Mouse (Mus musculus) hindbrain, postnatal 0 days (tissue): ENCODE results near the gene Arhgap45. TPM values are rescaled to one million over a fixed set of nuclear protein-coding genes. Genes with fewer than 3 reads are reported as not detected.

Experiments
- ATAC-seq: fragments of 200-750 bp; cut with Nextera tagmentation; 2 replicates; pipeline ENCODE4 v1.8.0; 2017; ENCODE audit warnings: mild to moderate bottlenecking, moderate TSS enrichment, moderate library complexity
- DNase-seq: peaks from one replicate; pipeline ENCODE4 v3.0.0-alpha.2; 2015; ENCODE audit warnings: low spot score
- H3K27ac ChIP-seq: fragments of 300-500 bp; sonication (generic); 2 replicates; pipeline ENCODE4 v1.5.1; 2014; ENCODE audit warnings: mild to moderate bottlenecking
- H3K27me3 ChIP-seq: fragments of 300-500 bp; sonication (generic); 2 replicates; pipeline ENCODE4 v1.6.1; 2014; ENCODE audit warnings: low read length, mixed read lengths; ENCODE audit not compliant: insufficient read depth
- H3K36me3 ChIP-seq: fragments of 300-500 bp; sonication (generic); 2 replicates; pipeline ENCODE4 v1.6.1; 2014; ENCODE audit warnings: low read length, mixed read lengths; ENCODE audit not compliant: insufficient read depth
- H3K4me1 ChIP-seq: fragments of 300-500 bp; sonication (generic); 2 replicates; pipeline ENCODE4 v1.6.1; 2014; ENCODE audit warnings: antibody characterized with exemption, low read length, mixed read lengths; ENCODE audit not compliant: insufficient read depth
- H3K4me2 ChIP-seq: fragments of 300-500 bp; sonication (generic); 2 replicates; pipeline ENCODE4 v1.6.1; 2014; ENCODE audit warnings: low read depth, mild to moderate bottlenecking, low read length, moderate library complexity, mixed read lengths
- H3K4me3 ChIP-seq: fragments of 300-500 bp; sonication (generic); 2 replicates; pipeline ENCODE4 v1.5.1; 2014; ENCODE audit warnings: low read length
- H3K9ac ChIP-seq: fragments of 300-500 bp; sonication (generic); replicated peaks from 2 replicates; pipeline ENCODE4 v1.6.1; 2014; ENCODE audit warnings: mild to moderate bottlenecking, low read length, moderate library complexity, mixed read lengths
- H3K9me3 ChIP-seq: fragments of 300-500 bp; sonication (generic); 2 replicates; pipeline ENCODE4 v1.6.1; 2016; ENCODE audit warnings: low read length, mixed read lengths
- CTCF ChIP-seq: IDR thresholded peaks from 2 replicates; pipeline ENCODE4 v1.5.1; 2016; ENCODE audit warnings: antibody characterized with exemption, control low read depth, low read depth
- WGBS: fragments of 180-500 bp; shearing (Covaris S2); extraction: QIAGEN DNeasy Blood & Tissue Kit; methylation state at CpG from one replicate; pipeline ENCODE4 v1.1.7; 2014; 5-methylcytosine and 5-hydroxymethylcytosine counted together
- polyA plus RNA-seq: library from polyadenylated mRNA; unstranded; fragments of >200 nt; fragmentation: Nextera tagmentation; extraction: Ambion mirVana; gene quantifications from 2 replicates; pipeline ENCODE4 v1.2.1, GENCODE M21; 2015
- total RNA-seq: library from RNA; depleted of rRNA; stranded (reverse); fragments of >200 nt; gene quantifications from 2 replicates; pipeline ENCODE4 v1.2.3, GENCODE M21; 2014; rRNA removed

Gene Arhgap45
- total and polyA plus RNA-seq, 2 experiments from 2014 or later, result 1.7 to 3.3 TPM

- ATAC-seq (no peak), DNase-seq (no peak)
- Histone ChIP-seq H3K27me3 (no peaks in the 10 kb centered on the region), H3K4me3 (no peak overlapping the region), H3K4me2 (no peak overlapping the region), H3K9ac (no peak overlapping the region), H3K9me3 (no peaks in the 10 kb centered on the region), H3K27ac (no peak overlapping the region), H3K4me1 (no peaks in the 10 kb centered on the region; the same call in 1 of the 2 replicates), H3K36me3 (peaks cover 27% of the 10 kb centered on the region)
- 85% methylated on average over 5 of the region's 5 CpGs for WGBS
- no peak for TF ChIP-seq CTCF
Measured at GRCm38 (mm10) chr10:80077312-80077711, 60.9 kb downstream of the Arhgap45 start.

GRCm38 (mm10) chr10:80078366-80078765 is 61.9 kb downstream of the Arhgap45 start:
- no peak overlapping the region for H3K9ac ChIP-seq
- no peak for TF ChIP-seq CTCF
- peaks cover 36% of the 10 kb centered on the region for H3K36me3 ChIP-seq
- H3K4me2 ChIP-seq, result no peak overlapping the region
- no peak for ATAC-seq
- no peak overlapping the region for H3K4me3 ChIP-seq
- WGBS, result 95% methylated on average over 1 of the region's 1 CpGs
- no peak for DNase-seq
- no peaks in the 10 kb centered on the region; the same call in 1 of the 2 replicates for H3K4me1 ChIP-seq
- no peak overlapping the region for H3K27ac ChIP-seq
- H3K9me3 ChIP-seq, result no peaks in the 10 kb centered on the region
- no peaks in the 10 kb centered on the region for H3K27me3 ChIP-seq

GRCm38 (mm10) chr10:80080396-80081070 is 64.1 kb downstream of the Arhgap45 start:
- Histone ChIP-seq H3K4me2 (no peak overlapping the region), H3K4me1 (no peaks in the 10 kb centered on the region; the same call in 1 of the 2 replicates), H3K4me3 (no peak overlapping the region), H3K27me3 (no peaks in the 10 kb centered on the region), H3K9ac (no peak overlapping the region), H3K9me3 (no peaks in the 10 kb centered on the region), H3K27ac (no peak overlapping the region), H3K36me3 (peaks cover 40% of the 10 kb centered on the region)
- WGBS, result 83% methylated on average over 16 of the region's 16 CpGs
- TF ChIP-seq CTCF, result no peak
- ATAC-seq, result no peak
- no peak for DNase-seq

Other genes with a start within 250 kb of the Arhgap45 start
Only the 30 nearest of the 34 such genes appear.
- gene Prss57, start 225.7 kb upstream of the Arhgap45 start, total RNA-seq, result 0.54 and 1.8 TPM in 2 replicates
- gene Prss57, start 225.7 kb upstream of the Arhgap45 start, polyA plus RNA-seq, result 0.13 and 0.33 TPM in 2 replicates
- 156 and 157 TPM in 2 replicates for gene Palm, start 223.1 kb upstream of the Arhgap45 start, total RNA-seq
- gene Palm, start 223.1 kb upstream of the Arhgap45 start, polyA plus RNA-seq, result 221 and 242 TPM in 2 replicates
- 0.05 and 0.22 TPM in 2 replicates for gene Misp, start 195.7 kb upstream of the Arhgap45 start, total RNA-seq
- 0.33 TPM in 1 of 2 replicates, not detected in the other for gene Misp, start 195.7 kb upstream of the Arhgap45 start, polyA plus RNA-seq
- 166 and 173 TPM in 2 replicates for gene Ptbp1, start 162.2 kb upstream of the Arhgap45 start, total RNA-seq
- gene Ptbp1, start 162.2 kb upstream of the Arhgap45 start, polyA plus RNA-seq, result 58.9 and 65.5 TPM in 2 replicates
- 9.4 and 20.5 TPM in 2 replicates for gene Prtn3, start 142.2 kb upstream of the Arhgap45 start, total RNA-seq
- gene Prtn3, start 142.2 kb upstream of the Arhgap45 start, polyA plus RNA-seq, result 11.6 and 11.8 TPM in 2 replicates
- gene Plppr3, start 142.0 kb upstream of the Arhgap45 start, total RNA-seq, result 487 and 541 TPM in 2 replicates
- 268 and 283 TPM in 2 replicates for gene Plppr3, start 142.0 kb upstream of the Arhgap45 start, polyA plus RNA-seq
- not detected in 2 replicates for gene Elane, start 130.4 kb upstream of the Arhgap45 start, total RNA-seq
- gene Elane, start 130.4 kb upstream of the Arhgap45 start, polyA plus RNA-seq, result 0.24 TPM in 1 of 2 replicates, not detected in the other
- not detected in 2 replicates for gene Cfd, start 125.8 kb upstream of the Arhgap45 start, total RNA-seq
- gene Cfd, start 125.8 kb upstream of the Arhgap45 start, polyA plus RNA-seq, result not detected in 2 replicates
- 71.4 and 82.2 TPM in 2 replicates for gene Med16, start 107.7 kb upstream of the Arhgap45 start, total RNA-seq
- gene Med16, start 107.7 kb upstream of the Arhgap45 start, polyA plus RNA-seq, result 43.2 and 48.4 TPM in 2 replicates
- gene Gm26602, start 105.8 kb upstream of the Arhgap45 start, total RNA-seq, result not detected in 2 replicates
- gene Gm26602, start 105.8 kb upstream of the Arhgap45 start, polyA plus RNA-seq, result 4.9 and 17.2 TPM in 2 replicates
- gene Kiss1r, start 99.7 kb upstream of the Arhgap45 start, total RNA-seq, result 7.7 and 9.4 TPM in 2 replicates
- gene Kiss1r, start 99.7 kb upstream of the Arhgap45 start, polyA plus RNA-seq, result 3.4 and 3.9 TPM in 2 replicates
- 111 and 133 TPM in 2 replicates for gene R3hdm4, start 95.4 kb upstream of the Arhgap45 start, total RNA-seq
- 252 and 267 TPM in 2 replicates for gene R3hdm4, start 95.4 kb upstream of the Arhgap45 start, polyA plus RNA-seq
- gene Arid3a, start 89.6 kb upstream of the Arhgap45 start, total RNA-seq, result 9.7 and 10.1 TPM in 2 replicates
- 2.5 and 2.6 TPM in 2 replicates for gene Arid3a, start 89.6 kb upstream of the Arhgap45 start, polyA plus RNA-seq
- 74.6 and 81.6 TPM in 2 replicates for gene Wdr18, start 56.5 kb upstream of the Arhgap45 start, total RNA-seq
- gene Wdr18, start 56.5 kb upstream of the Arhgap45 start, polyA plus RNA-seq, result 109 TPM in 2 replicates
- gene Grin3b, start 45.9 kb upstream of the Arhgap45 start, total RNA-seq, result 0.68 and 0.97 TPM in 2 replicates
- 0.20 and 0.51 TPM in 2 replicates for gene Grin3b, start 45.9 kb upstream of the Arhgap45 start, polyA plus RNA-seq
- gene Tmem259, start 32.3 kb upstream of the Arhgap45 start, total RNA-seq, result 161 and 179 TPM in 2 replicates
- gene Tmem259, start 32.3 kb upstream of the Arhgap45 start, polyA plus RNA-seq, result 25.6 and 27.1 TPM in 2 replicates
- 17.2 and 17.9 TPM in 2 replicates for gene Cnn2, start 28.1 kb upstream of the Arhgap45 start, total RNA-seq
- gene Cnn2, start 28.1 kb upstream of the Arhgap45 start, polyA plus RNA-seq, result 15.0 and 16.4 TPM in 2 replicates
- 11.6 and 19.1 TPM in 2 replicates for gene Abca7, start 20.2 kb upstream of the Arhgap45 start, total RNA-seq
- 2.3 and 2.4 TPM in 2 replicates for gene Abca7, start 20.2 kb upstream of the Arhgap45 start, polyA plus RNA-seq
- 93.3 and 100 TPM in 2 replicates for gene Polr2e, start 23.1 kb downstream of the Arhgap45 start, total RNA-seq
- 143 TPM in 2 replicates for gene Polr2e, start 23.1 kb downstream of the Arhgap45 start, polyA plus RNA-seq
- 373 and 379 TPM in 2 replicates for gene Gpx4, start 30.5 kb downstream of the Arhgap45 start, total RNA-seq
- gene Gpx4, start 30.5 kb downstream of the Arhgap45 start, polyA plus RNA-seq, result 757 and 762 TPM in 2 replicates
- gene Sbno2, start 88.9 kb downstream of the Arhgap45 start, total RNA-seq, result 22.8 and 23.7 TPM in 2 replicates
- 6.9 and 7.8 TPM in 2 replicates for gene Sbno2, start 88.9 kb downstream of the Arhgap45 start, polyA plus RNA-seq
- gene Stk11, start 99.2 kb downstream of the Arhgap45 start, total RNA-seq, result 86.4 and 86.6 TPM in 2 replicates
- 13.9 and 15.0 TPM in 2 replicates for gene Stk11, start 99.2 kb downstream of the Arhgap45 start, polyA plus RNA-seq
- 273 and 303 TPM in 2 replicates for gene Atp5d, start 122.0 kb downstream of the Arhgap45 start, total RNA-seq
- gene Atp5d, start 122.0 kb downstream of the Arhgap45 start, polyA plus RNA-seq, result 733 and 736 TPM in 2 replicates
- 270 and 288 TPM in 2 replicates for gene Cbarp, start 124.2 kb downstream of the Arhgap45 start, total RNA-seq
- gene Cbarp, start 124.2 kb downstream of the Arhgap45 start, polyA plus RNA-seq, result 95.5 and 106 TPM in 2 replicates
- 146 and 172 TPM in 2 replicates for gene Midn, start 131.6 kb downstream of the Arhgap45 start, total RNA-seq
- 14.7 and 15.8 TPM in 2 replicates for gene Midn, start 131.6 kb downstream of the Arhgap45 start, polyA plus RNA-seq
- 257 and 261 TPM in 2 replicates for gene Cirbp, start 149.3 kb downstream of the Arhgap45 start, total RNA-seq
- 730 and 732 TPM in 2 replicates for gene Cirbp, start 149.3 kb downstream of the Arhgap45 start, polyA plus RNA-seq
- gene 1600002K03Rik, start 156.3 kb downstream of the Arhgap45 start, total RNA-seq, result 2.6 and 3.2 TPM in 2 replicates
- 4.3 and 4.4 TPM in 2 replicates for gene 1600002K03Rik, start 156.3 kb downstream of the Arhgap45 start, polyA plus RNA-seq
- 24.0 and 32.8 TPM in 2 replicates for gene Efna2, start 162.8 kb downstream of the Arhgap45 start, total RNA-seq
- gene Efna2, start 162.8 kb downstream of the Arhgap45 start, polyA plus RNA-seq, result 23.2 and 23.8 TPM in 2 replicates
- gene Mum1, start 209.8 kb downstream of the Arhgap45 start, total RNA-seq, result 41.5 and 49.3 TPM in 2 replicates
- gene Mum1, start 209.8 kb downstream of the Arhgap45 start, polyA plus RNA-seq, result 45.8 and 45.9 TPM in 2 replicates
- gene Ndufs7, start 232.5 kb downstream of the Arhgap45 start, total RNA-seq, result 246 and 291 TPM in 2 replicates
- gene Ndufs7, start 232.5 kb downstream of the Arhgap45 start, polyA plus RNA-seq, result 410 and 430 TPM in 2 replicates